Mouse (Mus musculus): ENCODE results near the gene Ankrd10. TPM values are rescaled to one million over a fixed set of nuclear protein-coding genes. Genes with fewer than 3 reads are reported as not detected.
"Not testable (repeated sequence)": the region's sequence is repeated elsewhere in the genome, so short reads cannot be mapped to it uniquely, and the experiment has no call there.

Ankrd10 gene
- polyA plus RNA-seq, 1 experiment from 2014 or later: 30.7 TPM

- H3K9me3 ChIP-seq (replicated peaks): no peaks in the 10 kb centered on the region
- no peak overlapping the region for H3K4me3 ChIP-seq (replicated peaks)
- 0 out of 2 replicates have a peak, but pooled peaks cover 9% of the 10 kb centered on the region for H3K4me1 ChIP-seq (replicated peaks)
- no peak overlapping the region for H3K27ac ChIP-seq
- 62% methylated on average over 6 of the region's 6 CpGs for WGBS (ENCODE audit: insufficient replicate concordance)
- no peak for DNase-seq
- H3K4me2 ChIP-seq: no peak overlapping the region
- H3K9ac ChIP-seq: no peak overlapping the region
- no peaks in the 10 kb centered on the region for H3K36me3 ChIP-seq
- ATAC-seq (ENCODE audit: low read depth): no peak
- H3K27me3 ChIP-seq: no peaks in the 10 kb centered on the region
These were observed 63.1 kb downstream of the Ankrd10 start for GRCm38 (mm10) chr8:11572428-11572827.

- H3K9me3 ChIP-seq (replicated peaks): no peaks in the 10 kb centered on the region
- ATAC-seq (ENCODE audit: low read depth) (no peak), DNase-seq (no peak)
- no peak overlapping the region for H3K9ac ChIP-seq
- H3K36me3 ChIP-seq: peaks cover 2% of the 10 kb centered on the region; the same call in 1 of the 2 replicates
- WGBS (ENCODE audit: insufficient replicate concordance): 75% methylated on average over 10 of the region's 10 CpGs
- no peak overlapping the region for H3K4me2 ChIP-seq
- H3K27me3 ChIP-seq: no peaks in the 10 kb centered on the region
- no peak overlapping the region for H3K4me3 ChIP-seq (replicated peaks)
- no peak overlapping the region for H3K27ac ChIP-seq
- H3K4me1 ChIP-seq (replicated peaks): 0 out of 2 replicates have a peak, but pooled peaks cover 9% of the 10 kb centered on the region
These were observed 63.6 kb downstream of the Ankrd10 start for GRCm38 (mm10) chr8:11571950-11572349.

GRCm38 (mm10) chr8:11570742-11571141, 64.8 kb downstream of the Ankrd10 start:
- no peak for DNase-seq
- Histone ChIP-seq H3K27ac (no peak overlapping the region), H3K9ac (no peak overlapping the region), H3K4me3 (replicated peaks) (no peak overlapping the region), H3K4me1 (replicated peaks) (0 out of 2 replicates have a peak, but pooled peaks cover 9% of the 10 kb centered on the region), H3K36me3 (peaks cover 10% of the 10 kb centered on the region), H3K4me2 (no peak overlapping the region), H3K9me3 (replicated peaks) (no peaks in the 10 kb centered on the region), H3K27me3 (no peaks in the 10 kb centered on the region)
- WGBS (ENCODE audit: insufficient replicate concordance): 79% methylated on average over 4 of the region's 4 CpGs
- ATAC-seq (ENCODE audit: low read depth): no peak

GRCm38 (mm10) chr8:11569260-11570097, 66.1 kb downstream of the Ankrd10 start:
- Histone ChIP-seq H3K9me3 (replicated peaks) (no peaks in the 10 kb centered on the region), H3K27me3 (no peaks in the 10 kb centered on the region), H3K4me2 (no peak overlapping the region), H3K36me3 (peaks cover 22% of the 10 kb centered on the region), H3K4me3 (replicated peaks) (no peak overlapping the region), H3K4me1 (replicated peaks) (0 out of 2 replicates have a peak, but pooled peaks cover 4% of the 10 kb centered on the region), H3K27ac (no peak overlapping the region), H3K9ac (no peak overlapping the region)
- WGBS (ENCODE audit: insufficient replicate concordance): 77% methylated on average over 22 of the region's 22 CpGs
- ATAC-seq (ENCODE audit: low read depth) (no peak), DNase-seq (no peak)

- not testable (repeated sequence) for H3K4me3 ChIP-seq (replicated peaks); H3K9ac ChIP-seq; H3K4me1 ChIP-seq (replicated peaks); DNase-seq; H3K9me3 ChIP-seq (replicated peaks); H3K27ac ChIP-seq; H3K27me3 ChIP-seq; ATAC-seq (ENCODE audit: low read depth); H3K4me2 ChIP-seq
- WGBS (ENCODE audit: insufficient replicate concordance): 76% methylated on average over 2 of the region's 2 CpGs
- peaks cover 34% of the 10 kb centered on the region for H3K36me3 ChIP-seq
These were observed 67.4 kb downstream of the Ankrd10 start for GRCm38 (mm10) chr8:11568193-11568592.

- H3K27me3 ChIP-seq: no peaks in the 10 kb centered on the region
- H3K4me3 ChIP-seq (replicated peaks): no peak overlapping the region
- H3K9me3 ChIP-seq (replicated peaks): no peaks in the 10 kb centered on the region
- DNase-seq (no peak), ATAC-seq (ENCODE audit: low read depth) (no peak)
- H3K27ac ChIP-seq: no peak overlapping the region
- peaks cover 59% of the 10 kb centered on the region for H3K36me3 ChIP-seq
- H3K9ac ChIP-seq: no peak overlapping the region
- H3K4me1 ChIP-seq (replicated peaks): peaks cover 9% of the 10 kb centered on the region
- WGBS (ENCODE audit: insufficient replicate concordance): 77% methylated on average over 7 of the region's 7 CpGs
- H3K4me2 ChIP-seq: no peak overlapping the region
These were observed 70.8 kb downstream of the Ankrd10 start for GRCm38 (mm10) chr8:11564721-11565120.

- Histone ChIP-seq H3K36me3 (peaks cover 59% of the 10 kb centered on the region), H3K9ac (no peak overlapping the region), H3K27ac (no peak overlapping the region), H3K4me1 (replicated peaks) (peaks cover 13% of the 10 kb centered on the region), H3K9me3 (replicated peaks) (no peaks in the 10 kb centered on the region), H3K27me3 (no peaks in the 10 kb centered on the region), H3K4me2 (no peak overlapping the region), H3K4me3 (replicated peaks) (no peak overlapping the region)
- DNase-seq (no peak), ATAC-seq (ENCODE audit: low read depth) (no peak)
- 65% methylated on average over 5 of the region's 5 CpGs for WGBS (ENCODE audit: insufficient replicate concordance)
These were observed 71.3 kb downstream of the Ankrd10 start for GRCm38 (mm10) chr8:11564236-11564635.

Small RNA genes within 50 kb of the gene (microRNA-seq; reads per million reads assigned to microRNA genes)
- 3.8 reads per million, percentile 7 among the genes with 10 or more reads in this experiment for gene Mir7238

Other genes starting within 250 kb of the Ankrd10 start
- gene Rab20, start 157.0 kb downstream of the Ankrd10 start, polyA plus RNA-seq (2015; fragmentation: Nextera tagmentation; extraction: Ambion mirVana): 3.1 and 3.5 TPM in 2 replicates
- 39.6 and 40.4 TPM in 2 replicates for gene Naxd, start 138.3 kb downstream of the Ankrd10 start, polyA plus RNA-seq (2015; fragmentation: Nextera tagmentation; extraction: Ambion mirVana)
- 17.9 and 19.4 TPM in 2 replicates for gene Cars2, start 85.0 kb downstream of the Ankrd10 start, polyA plus RNA-seq (2015; fragmentation: Nextera tagmentation; extraction: Ambion mirVana)
- 16.3 and 16.5 TPM in 2 replicates for gene Ing1, start 80.2 kb downstream of the Ankrd10 start, polyA plus RNA-seq (2015; fragmentation: Nextera tagmentation; extraction: Ambion mirVana)
- not detected in 2 replicates for gene 1700016D06Rik, start 65.3 kb upstream of the Ankrd10 start, polyA plus RNA-seq (2015; fragmentation: Nextera tagmentation; extraction: Ambion mirVana)
- 9.4 and 11.5 TPM in 2 replicates for gene Arhgef7, start 92.0 kb upstream of the Ankrd10 start, polyA plus RNA-seq (2015; fragmentation: Nextera tagmentation; extraction: Ambion mirVana)
- not detected in 2 replicates for gene Tex29, start 204.7 kb upstream of the Ankrd10 start, polyA plus RNA-seq (2015; fragmentation: Nextera tagmentation; extraction: Ambion mirVana)